ENCODE assay signal across 13 mouse cellular contexts in the genomic region with DNA sequence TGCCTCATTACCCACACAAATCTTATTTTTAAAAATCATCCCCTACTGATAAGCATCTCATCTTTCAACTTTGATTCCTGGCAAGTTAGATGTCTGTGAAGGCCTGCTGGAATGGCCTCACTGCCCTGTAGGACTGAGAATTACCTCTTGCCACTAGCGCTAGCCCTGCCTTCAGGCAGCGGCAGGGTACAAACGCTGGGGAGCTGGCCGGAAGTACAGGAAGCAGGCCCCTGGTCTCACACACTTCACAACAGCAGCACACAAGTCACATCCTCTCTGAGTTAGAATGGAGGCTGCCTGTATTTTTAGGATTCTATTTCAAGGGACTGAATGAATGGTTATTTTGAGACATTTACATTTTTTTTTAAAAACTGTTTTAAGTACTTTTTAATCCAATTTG.
DNase-seq lines count a peak whose midpoint lies in the region; ATAC-seq and TF ChIP-seq lines count a peak whose summit lies in the region.
"Had no signal": no experiment of that assay in that cellular context is flagged by ENCODE, and none has a peak within 500 bp of the region (broad histone marks: within the 10 kb centered on the region; RNA-seq: fewer than 3 reads in every experiment).

No protein-coding gene starts in this region.

- H3K9ac ChIP-seq in kidney, embryonic 14.5 days (ENCODE audit: low read depth, low read length), result no peak overlapping the region
- H3K9ac ChIP-seq: hindbrain, embryonic 12.5 days had no signal

- H3K27ac ChIP-seq in kidney, adult 2 months (ENCODE audit: insufficient read depth, low read depth, low read length), result no peak overlapping the region
- H3K27ac ChIP-seq in kidney, embryonic 14.5 days (ENCODE audit: low read depth, low read length), result no peak overlapping the region
- no peak overlapping the region for H3K27ac ChIP-seq in midbrain, embryonic 10.5 days (replicated peaks)
- H3K27ac ChIP-seq: hindbrain, embryonic 12.5 days; left cerebral cortex, adult 2 months had no signal

- TF ChIP-seq CTCF in kidney, adult 2 months (conservative IDR thresholded peaks at IDR 0.05; ENCODE audit: insufficient read depth, insufficient read length, low read depth, low read length), result no peak

- H3K4me1 ChIP-seq in kidney, adult 2 months (ENCODE audit: control insufficient read depth, insufficient read depth, low read length), result peaks cover 18% of the 10 kb centered on the region; the same call in 1 of the 2 replicates
- H3K4me1 ChIP-seq in kidney, embryonic 14.5 days (ENCODE audit: control insufficient read depth, insufficient read depth, low read length), result peaks cover 23% of the 10 kb centered on the region
- peaks cover 18% of the 10 kb centered on the region for H3K4me1 ChIP-seq in midbrain, embryonic 10.5 days

- H3K4me3 ChIP-seq in kidney, adult 2 months (ENCODE audit: insufficient read depth, low read depth, low read length), result no peak overlapping the region
- no peak overlapping the region for H3K4me3 ChIP-seq in kidney, embryonic 14.5 days (ENCODE audit: low read length)
- no peak overlapping the region for H3K4me3 ChIP-seq in midbrain, embryonic 10.5 days
- H3K4me3 ChIP-seq: embryonic facial prominence, embryonic 10.5 days; hindbrain, embryonic 12.5 days; left cerebral cortex, adult 2 months had no signal

- no peak overlapping the region for H3K4me2 ChIP-seq in kidney, embryonic 14.5 days (replicated peaks; ENCODE audit: low read depth, low read length)
- H3K4me2 ChIP-seq: hindbrain, embryonic 12.5 days had no signal

- no peaks in the 10 kb centered on the region for H3K9me3 ChIP-seq in kidney, embryonic 14.5 days (ENCODE audit: control insufficient read depth, low read length)
- no peaks in the 10 kb centered on the region for H3K9me3 ChIP-seq in midbrain, embryonic 10.5 days (replicated peaks)
- H3K9me3 ChIP-seq: embryonic facial prominence, embryonic 10.5 days; hindbrain, embryonic 12.5 days had no signal

- H3K36me3 ChIP-seq in kidney, adult 2 months (ENCODE audit: control insufficient read depth, insufficient read depth, low read length), result no peaks in the 10 kb centered on the region
- H3K36me3 ChIP-seq in kidney, embryonic 14.5 days (ENCODE audit: control insufficient read depth, insufficient read depth, low read length), result no peaks in the 10 kb centered on the region; the same call in 1 of the 2 replicates
- H3K36me3 ChIP-seq in midbrain, embryonic 10.5 days, result peaks cover 3% of the 10 kb centered on the region
- H3K36me3 ChIP-seq: hindbrain, embryonic 12.5 days had no signal

- no peak for TF ChIP-seq POLR2A in kidney, adult 2 months (IDR thresholded peaks at IDR 0.05; ENCODE audit: low read depth, low read length)

- H3K27me3 ChIP-seq in kidney, adult 2 months (replicated peaks; ENCODE audit: control insufficient read depth, insufficient read depth, low read length), result no peaks in the 10 kb centered on the region
- H3K27me3 ChIP-seq in kidney, embryonic 14.5 days (ENCODE audit: control insufficient read depth, insufficient read depth, low read length), result no peaks in the 10 kb centered on the region
- H3K27me3 ChIP-seq in midbrain, embryonic 10.5 days (ENCODE audit: low read depth, poor library complexity, severe bottlenecking), result no peaks in the 10 kb centered on the region
- H3K27me3 ChIP-seq: hindbrain, embryonic 12.5 days had no signal

- 32% methylated on average over 4 of the region's 4 CpGs for WGBS in kidney, adult 2 months
- WGBS in kidney, embryonic 14.5 days, result 24% methylated on average over 4 of the region's 4 CpGs
- WGBS in midbrain, embryonic 10.5 days, result 76% methylated on average over 4 of the region's 4 CpGs

- DNase-seq in embryo, embryonic 11 days, result peak; percentile 37
- DNase-seq in embryo, embryonic 9.5 days (ENCODE audit: extremely low spot score), result no peak
- peak; percentile 17 for DNase-seq in kidney, adult 2 months
- DNase-seq in thymus, postnatal 14 days, result peak; percentile 58
- no peak for DNase-seq in gastrocnemius, postnatal 10 days
- DNase-seq in midbrain, embryonic 10.5 days (ENCODE audit: low spot score), result no peak
- DNase-seq: cerebellum, adult 9-11 months; lung, adult 2 months had no signal

- ATAC-seq in kidney, embryonic 14.5 days (ENCODE audit: low FRiP score, low TSS enrichment), result no peak
- ATAC-seq in common myeloid progenitor, adult 5-6 weeks (replicated peaks; ENCODE audit: low read depth, poor library complexity, severe bottlenecking), result peak; percentile 71

Comparison
In these comparisons a context has a peak if more than half of its experiments do, and no peak if none do; other contexts are left out.
1. DNase-seq: peak in embryo, embryonic 11 days (single experiment), kidney, adult 2 months (single experiment) and thymus, postnatal 14 days (single experiment); none in embryo, embryonic 9.5 days (single experiment), gastrocnemius, postnatal 10 days (single experiment) and midbrain, embryonic 10.5 days (single experiment).